Mouse (Mus musculus) olfactory bulb, adult 2 months (tissue): ENCODE data around the gene Dlgap5.

ENCODE experiments used
- CTCF ChIP-seq: fragments of 200-500 bp; IDR thresholded peaks from 2 replicates; pipeline ENCODE4 v1.5.1; 2012; ENCODE audit warnings: low read depth, mild to moderate bottlenecking, low read length, moderate library complexity; ENCODE audit not compliant: insufficient read depth
- POLR2A ChIP-seq: fragments of 200-500 bp; IDR thresholded peaks from 2 replicates; pipeline ENCODE4 v1.6.1; 2012; ENCODE audit warnings: mild to moderate bottlenecking, low read depth, low read length, moderate library complexity; ENCODE audit not compliant: insufficient read depth

- TF ChIP-seq CTCF: no peak
- TF ChIP-seq POLR2A: no peak
Observed at GRCm38 (mm10) chr14:47354111-47354577, 64.1 kb downstream of the Dlgap5 start.
